Mouse (Mus musculus): ENCODE measurements at regions not wholly inside any gene's neighbourhood (a gene's known extent, or its start where the extent isn't known, plus 50 kb on each side); places are given as distances from the start of the nearest gene placed in this dataset.

GRCm38 (mm10) chr13:51299047-51299760, 109.2 kb upstream of the S1pr3 start:
- no peak for DNase-seq

DNA sequence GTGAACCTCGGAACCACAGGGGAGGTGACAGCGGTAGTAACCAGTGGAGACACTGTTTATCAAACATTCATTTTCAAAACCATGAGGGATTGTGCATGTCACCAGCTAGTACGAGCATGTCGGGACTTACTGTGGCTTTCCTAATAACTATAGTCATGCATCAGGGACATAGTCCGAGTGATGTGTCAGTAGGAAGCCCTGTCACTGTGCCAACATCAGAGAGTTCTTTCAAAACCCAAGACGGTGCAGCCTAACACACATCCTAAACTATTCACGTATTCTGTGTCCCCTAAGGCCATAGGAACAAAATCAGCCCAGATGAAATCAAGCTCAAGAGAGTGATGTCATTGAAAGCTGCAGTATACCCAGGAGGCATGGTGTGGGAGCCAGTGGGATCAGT, 107.0 kb upstream of the S1pr3 start:
- no peak for DNase-seq

DNA sequence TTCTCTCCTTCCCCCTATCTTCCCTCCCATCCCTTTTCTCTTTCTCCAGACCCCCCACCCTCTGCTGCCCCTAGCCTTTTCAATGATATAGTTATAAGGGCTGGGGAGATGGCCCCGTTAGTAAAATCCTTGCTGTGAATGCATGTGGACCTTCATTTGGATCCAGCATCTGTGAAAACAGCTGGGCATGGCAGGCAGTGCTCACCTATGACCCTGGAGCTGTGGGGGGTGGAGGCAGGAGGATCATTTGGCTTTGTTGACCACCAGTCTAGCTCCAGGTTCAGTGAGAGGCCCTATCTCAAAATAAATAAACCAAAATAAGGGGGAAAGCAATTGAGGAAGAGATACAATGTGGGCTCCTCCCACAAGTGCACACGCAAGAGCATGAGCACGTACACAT, 105.3 kb upstream of the S1pr3 start:
- DNase-seq = no peak

DNA sequence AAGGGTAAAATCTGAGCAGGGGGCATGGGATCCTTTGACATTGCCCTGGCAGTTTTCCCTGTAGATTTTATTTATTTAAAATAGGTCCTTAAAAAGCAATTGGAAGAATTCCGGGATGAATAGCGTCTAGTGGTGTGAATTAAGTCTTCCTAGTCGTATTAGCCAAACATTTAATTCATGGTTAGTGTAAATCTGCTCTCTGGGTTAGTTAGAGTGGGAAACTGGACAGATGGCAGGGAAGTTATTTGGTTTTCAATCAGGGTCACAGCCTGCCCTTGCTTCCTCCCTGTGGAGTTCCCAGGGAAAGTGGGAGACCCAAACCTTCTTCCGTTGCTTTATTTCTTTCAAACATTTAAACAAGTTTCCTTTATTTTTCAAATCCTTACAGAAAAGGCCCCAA, 103.8 kb upstream of the S1pr3 start:
- no peak for DNase-seq

- no peak for DNase-seq
Observed at GRCm38 (mm10) chr13:51309446-51309845, 99.0 kb upstream of the S1pr3 start.

GRCm38 (mm10) chr13:51310041-51310440, 98.4 kb upstream of the S1pr3 start:
- DNase-seq = no peak

DNA sequence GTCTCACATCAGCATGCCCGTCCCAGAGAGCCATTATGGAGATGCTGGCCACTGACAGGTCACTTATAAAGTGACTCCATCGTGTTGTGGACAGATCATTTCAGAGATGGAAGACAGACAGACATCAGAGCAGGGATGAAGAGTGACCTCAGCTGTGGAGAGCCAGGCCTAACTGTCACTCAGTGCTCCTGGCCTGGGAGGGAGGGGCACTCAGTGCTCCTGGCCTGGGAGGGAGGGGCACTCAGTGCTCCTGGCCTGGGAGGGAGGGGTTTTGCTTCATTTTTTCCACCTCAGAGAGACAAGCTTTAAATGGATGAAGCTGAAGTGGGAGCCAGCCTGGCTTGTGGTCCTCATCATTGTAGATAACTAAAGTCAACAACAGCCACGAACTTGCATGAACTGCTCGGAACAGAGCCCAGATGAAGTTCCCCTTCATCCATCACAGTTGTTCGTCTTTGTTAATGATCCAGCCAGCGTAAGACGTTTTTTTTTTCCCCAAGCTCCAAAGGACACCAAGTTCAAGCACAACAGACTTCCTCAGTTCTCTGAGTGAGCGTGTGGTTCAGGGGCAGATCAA, 96.7 kb upstream of the S1pr3 start:
- no peak for DNase-seq

DNA sequence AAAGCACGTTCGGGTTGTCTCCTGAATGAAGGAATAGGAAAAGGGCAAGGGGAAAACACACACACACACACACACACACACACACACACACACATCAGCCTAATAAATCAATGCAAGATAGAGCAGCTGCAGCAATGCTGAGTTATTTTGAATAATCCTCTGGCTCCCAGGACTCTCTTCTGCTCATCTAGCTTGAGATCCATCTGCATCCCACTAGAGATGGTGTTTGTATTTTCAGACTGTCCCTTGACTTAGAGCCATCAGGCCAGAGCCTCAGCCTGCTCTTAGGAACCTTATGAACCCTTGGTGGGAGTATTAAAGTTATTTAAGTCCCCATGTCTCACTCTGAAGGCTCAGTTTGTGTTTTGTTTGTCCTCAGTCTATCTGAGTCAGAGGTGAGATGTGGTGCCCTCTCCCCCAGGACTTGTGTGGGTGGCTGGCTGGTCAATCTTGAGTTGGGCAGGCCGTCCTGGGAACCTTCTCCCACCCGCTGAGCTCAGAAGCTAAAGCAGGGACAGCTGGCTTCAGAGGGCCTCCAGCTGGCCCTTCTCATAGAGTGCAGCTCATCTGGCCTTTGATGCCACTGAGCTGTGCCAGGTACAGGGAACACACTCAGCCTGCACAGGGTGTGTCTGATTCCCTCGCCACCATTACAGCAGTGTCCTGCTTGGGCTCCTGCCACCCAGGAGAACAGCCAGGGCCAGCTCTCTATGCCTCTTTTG, 95.1 kb upstream of the S1pr3 start:
- no peak for DNase-seq

- DNase-seq = peak; percentile 55
Observed at GRCm38 (mm10) chr13:51314541-51314977, 93.9 kb upstream of the S1pr3 start.

- no peak for DNase-seq
Observed at GRCm38 (mm10) chr13:51315008-51315778, 93.2 kb upstream of the S1pr3 start.

DNA sequence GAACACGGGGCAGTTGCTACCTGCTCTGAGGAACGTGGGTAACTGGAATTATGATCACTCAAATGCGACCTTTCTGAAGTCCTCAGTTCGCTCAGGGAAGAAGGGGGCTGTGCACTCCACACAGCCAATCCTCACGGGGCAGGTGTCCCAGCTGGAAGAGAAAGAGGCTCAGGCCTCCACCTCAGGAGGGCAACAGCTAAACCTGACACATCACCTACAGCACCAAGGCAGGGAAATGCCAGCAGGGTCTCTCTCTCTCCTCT, 92.7 kb upstream of the S1pr3 start:
- no peak for DNase-seq

DNA sequence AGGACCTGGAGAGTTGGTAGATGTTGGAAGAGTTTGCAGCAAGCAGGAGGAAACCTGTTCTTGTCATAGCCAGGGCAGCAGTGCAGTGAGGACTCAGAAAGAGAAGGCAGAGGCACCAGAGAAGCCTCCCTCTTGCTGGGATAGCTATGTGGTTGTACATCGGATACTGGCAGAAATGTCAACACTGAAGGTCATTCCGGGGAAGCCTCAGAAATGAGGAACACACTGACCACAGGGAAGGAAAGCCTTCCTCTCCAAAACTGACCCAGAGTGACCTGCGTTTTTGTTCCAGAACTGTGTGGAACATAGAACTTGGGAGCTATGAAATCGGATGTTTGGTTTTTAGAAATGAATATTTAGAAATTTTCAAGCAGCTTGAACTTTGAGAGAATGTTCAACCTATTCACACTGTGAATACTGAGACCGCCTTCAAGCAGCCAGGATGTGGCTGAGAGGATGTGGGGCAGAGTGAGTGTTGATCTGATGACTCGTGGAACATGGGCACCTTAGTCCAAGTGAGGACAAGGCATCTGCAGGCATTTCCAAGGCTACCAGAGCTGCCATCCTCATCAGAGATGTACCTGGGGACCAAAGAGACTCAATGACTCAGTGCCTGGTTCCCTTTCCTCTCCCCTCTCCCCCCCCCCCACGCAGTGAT, 85.3 kb upstream of the S1pr3 start:
- DNase-seq = no peak

DNA sequence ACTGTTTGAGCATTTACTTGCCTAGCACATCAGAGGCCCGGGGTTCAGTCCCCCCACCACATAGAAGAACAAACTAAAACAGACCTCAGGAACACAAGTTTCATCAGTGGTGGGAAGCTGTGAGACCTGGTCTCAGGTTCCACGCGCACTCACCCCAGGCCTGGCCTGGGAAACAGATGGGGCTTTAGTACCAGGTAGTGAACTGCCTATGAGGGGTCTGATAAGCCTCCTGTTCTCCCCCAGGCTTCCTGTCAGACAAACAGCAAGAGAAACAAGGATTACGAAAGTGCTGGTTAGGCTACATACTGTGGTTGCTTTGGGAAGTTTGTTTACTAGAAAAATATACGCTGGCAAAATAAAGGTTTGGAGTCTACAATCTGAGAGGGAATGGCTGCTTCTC, 83.7 kb upstream of the S1pr3 start:
- no peak for DNase-seq

DNA sequence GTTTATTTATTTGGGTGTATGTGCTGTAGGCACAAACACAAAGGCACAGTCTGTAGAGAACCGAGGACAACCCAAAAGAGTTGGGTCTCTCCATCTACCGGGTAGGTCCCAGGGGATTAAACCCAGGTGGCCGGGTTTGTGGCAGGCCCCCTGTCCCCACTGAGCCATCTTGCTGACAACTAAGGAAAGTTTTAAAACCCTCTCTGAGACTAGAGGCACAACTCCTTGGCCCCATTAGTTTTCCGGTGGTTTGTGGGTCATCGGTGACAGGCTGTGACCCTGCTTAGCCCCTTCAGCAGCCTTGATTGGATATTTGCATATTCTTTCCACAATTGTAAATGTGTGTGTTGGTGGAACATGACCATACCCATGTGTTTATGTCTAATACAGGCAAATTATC, 83.1 kb upstream of the S1pr3 start:
- no peak for DNase-seq

DNA sequence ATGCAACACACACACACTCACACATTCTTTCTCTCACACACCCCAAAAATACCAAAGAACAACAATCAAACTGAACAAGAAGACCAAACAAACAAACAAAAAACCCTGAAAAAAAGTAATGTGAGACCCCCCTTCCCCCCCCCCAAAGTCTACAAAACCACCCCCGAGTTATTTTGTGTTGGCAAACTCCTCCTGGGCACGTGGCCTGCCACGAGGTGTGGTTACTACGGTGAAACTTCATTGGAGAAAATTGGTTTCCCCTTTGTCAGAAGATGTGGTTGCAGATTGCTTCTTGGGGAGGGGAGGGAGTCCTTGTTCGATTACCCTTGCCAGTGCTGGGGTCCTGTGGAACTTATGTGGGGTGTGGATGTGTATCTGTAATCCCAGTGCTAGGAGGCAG, 82.3 kb upstream of the S1pr3 start:
- DNase-seq = no peak

- peak; percentile 46 for DNase-seq
Observed at GRCm38 (mm10) chr13:51328131-51328970, 80.1 kb upstream of the S1pr3 start.

DNA sequence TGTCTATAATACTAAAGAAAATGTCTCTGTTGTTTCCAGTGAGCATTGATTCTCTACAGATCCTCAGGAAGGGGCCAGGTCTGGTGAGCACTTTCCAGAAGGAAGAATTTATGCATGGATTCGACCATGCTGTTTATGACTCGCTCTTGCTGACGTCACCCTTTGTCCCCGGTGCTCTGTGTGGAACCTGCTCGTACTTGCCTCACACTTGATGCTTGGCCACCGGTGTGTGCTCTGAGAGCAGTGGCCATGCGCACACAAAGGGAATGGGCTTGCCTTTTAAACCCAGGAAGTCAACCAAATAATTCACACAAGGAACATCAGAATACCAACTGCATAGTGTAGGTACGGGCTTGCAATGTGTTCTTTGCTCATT, 79.5 kb upstream of the S1pr3 start:
- DNase-seq = no peak

- DNase-seq = no peak
Observed at GRCm38 (mm10) chr13:51329717-51330116, 78.7 kb upstream of the S1pr3 start.

GRCm38 (mm10) chr13:51332271-51332670, 76.2 kb upstream of the S1pr3 start:
- DNase-seq = no peak

DNA sequence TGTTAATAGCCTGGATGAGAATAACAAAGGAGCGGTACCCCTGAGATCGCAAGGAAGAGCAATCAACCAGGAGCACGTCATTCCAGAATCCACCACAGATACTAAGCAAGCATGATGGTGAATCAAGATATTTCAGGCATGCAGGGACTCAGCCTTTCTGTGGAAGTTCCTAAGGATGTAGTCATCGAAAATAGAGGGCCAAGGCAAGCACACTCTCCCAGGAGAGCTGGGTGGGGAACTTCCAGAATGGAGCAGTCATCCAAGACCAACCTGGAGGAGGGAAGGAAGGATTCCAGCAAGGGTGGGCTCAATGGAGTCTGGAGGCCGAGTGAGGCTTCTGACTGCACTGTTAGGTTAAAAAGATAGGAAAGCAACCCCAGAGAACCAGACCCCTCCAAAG, 75.0 kb upstream of the S1pr3 start:
- no peak for DNase-seq

DNA sequence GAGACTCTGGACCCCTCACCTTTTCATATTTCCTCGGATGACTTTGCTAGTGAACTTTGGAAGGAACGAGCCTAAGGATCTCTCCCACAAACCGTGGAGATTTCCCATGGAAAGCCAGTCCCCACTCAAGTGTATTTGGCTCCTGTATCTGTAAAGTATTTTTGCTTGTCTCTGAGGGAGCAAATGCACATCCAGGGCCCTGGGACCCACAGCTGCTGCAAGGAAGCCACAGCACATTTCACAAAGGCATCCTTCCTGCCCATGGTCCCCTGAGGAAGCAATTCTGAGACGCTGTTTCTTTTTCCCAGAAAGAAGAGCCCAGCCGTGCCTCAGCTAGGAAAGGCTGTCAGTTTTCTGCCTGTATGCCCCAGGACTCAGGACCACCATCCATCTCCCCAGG, 71.7 kb upstream of the S1pr3 start:
- DNase-seq = no peak

- DNase-seq = no peak
Observed at GRCm38 (mm10) chr13:51337931-51338330, 70.5 kb upstream of the S1pr3 start.

Data from liver (tissue).